Mouse (Mus musculus): ENCODE data around the gene Paf1.

- TF ChIP-seq CTCF (IDR thresholded peaks at IDR 0.05; ENCODE audit: low read depth, low read length) (no peak), POLR2A (IDR thresholded peaks at IDR 0.05; ENCODE audit: borderline replicate concordance, low read depth, low read length) (no peak)
Observed at GRCm38 (mm10) chr7:28427738-28428137, 35.0 kb downstream of the Paf1 start.

All from bone marrow macrophage, adult 2 months (primary cell).